8 mouse cellular contexts compared by ENCODE assay signal in the genomic region with DNA sequence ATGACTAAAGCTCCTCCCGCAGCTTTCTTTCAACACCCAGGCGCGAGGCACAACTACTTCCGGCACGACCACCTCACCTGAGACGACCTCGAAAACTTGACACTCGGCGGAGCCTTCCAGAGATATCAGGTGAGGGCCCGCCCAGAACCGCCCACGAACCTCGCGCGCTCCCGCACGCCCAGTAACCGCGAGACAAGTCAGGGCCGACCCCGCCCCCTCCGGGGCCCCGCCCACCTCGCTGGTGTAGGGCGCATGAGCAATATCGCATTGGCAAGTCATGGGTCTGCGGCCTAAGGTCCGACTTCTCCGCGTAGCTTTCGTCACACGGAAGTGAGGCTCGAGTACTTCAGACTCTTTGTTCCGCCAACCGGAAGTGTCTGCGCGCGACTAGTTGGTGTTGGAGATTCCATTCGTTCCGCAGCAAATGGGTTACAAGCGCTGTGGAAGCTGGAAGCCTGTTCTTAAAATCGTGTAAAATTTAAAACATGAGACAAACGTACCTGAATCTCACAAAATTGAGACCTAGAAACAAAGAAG. TPM values are rescaled to one million over a fixed set of nuclear protein-coding genes. Genes with fewer than 3 reads are reported as not detected.
DNase-seq lines count a peak whose midpoint lies in the region; ATAC-seq and TF ChIP-seq lines count a peak whose summit lies in the region.

No protein-coding gene starts in this region.

- H3K27ac ChIP-seq in embryonic facial prominence, embryonic 14.5 days (replicated peaks; ENCODE audit: low read depth, low read length) = peak overlapping the region; percentile 89
- H3K27ac ChIP-seq in heart, adult 2 months = peak overlapping the region; percentile 92
- H3K27ac ChIP-seq in limb, embryonic 13.5 days = peak overlapping the region; percentile 80
- peak overlapping the region; percentile 83 for H3K27ac ChIP-seq in midbrain, embryonic 16.5 days (ENCODE audit: low read length)

- peak; percentile 98 for DNase-seq in 3T3-L1 (ENCODE audit: low read depth, low spot score)
- DNase-seq in adrenal gland, postnatal 4 days (ENCODE audit: low spot score in 2 of 2) = peak; percentile 99
- peak; percentile 100 for DNase-seq in embryonic facial prominence, embryonic 14.5 days (ENCODE audit: low spot score)
- peak; percentile 99 for DNase-seq in heart, adult 2 months
- DNase-seq in kidney, adult 8-10 months = peak; percentile 100
- peak; percentile 99 to 100 for DNase-seq in spleen, postnatal 10 days (ENCODE audit: low spot score in 2 of 2)

- under 1% methylated on average over 42 of the region's 43 CpGs for WGBS in embryonic facial prominence, embryonic 14.5 days
- WGBS in heart, adult 2 months = under 1% methylated on average over 43 of the region's 43 CpGs
- under 1% methylated on average over 43 of the region's 43 CpGs for WGBS in limb, embryonic 13.5 days
- WGBS in midbrain, embryonic 16.5 days = under 1% methylated on average over 43 of the region's 43 CpGs

- peaks cover 13% of the 10 kb centered on the region for H3K36me3 ChIP-seq in embryonic facial prominence, embryonic 14.5 days (ENCODE audit: control insufficient read depth, insufficient read depth, low read length)
- H3K36me3 ChIP-seq in heart, adult 2 months (ENCODE audit: control insufficient read depth, insufficient read depth, low read length) = no peaks in the 10 kb centered on the region; the same call in none of the 2 replicates
- peaks cover 16% of the 10 kb centered on the region for H3K36me3 ChIP-seq in limb, embryonic 13.5 days
- 0 out of 2 replicates have a peak, but pooled peaks cover 6% of the 10 kb centered on the region for H3K36me3 ChIP-seq in midbrain, embryonic 16.5 days (ENCODE audit: control insufficient read depth, insufficient read depth, low read length)

- TF ChIP-seq CTCF in heart, adult 2 months (IDR thresholded peaks at IDR 0.05) = no peak

- H3K9ac ChIP-seq in embryonic facial prominence, embryonic 14.5 days (ENCODE audit: low read depth, low read length) = peak overlapping the region; percentile 73
- H3K9ac ChIP-seq in heart, adult 2 months (ENCODE audit: low read depth, low read length) = peak overlapping the region; percentile 49
- peak overlapping the region; percentile 77 for H3K9ac ChIP-seq in limb, embryonic 13.5 days
- peak overlapping the region; percentile 66 for H3K9ac ChIP-seq in midbrain, embryonic 16.5 days (ENCODE audit: low read depth, low read length)

- peak; percentile 99 for ATAC-seq in embryonic facial prominence, embryonic 14.5 days (ENCODE audit: low read depth)
- ATAC-seq in limb, embryonic 13.5 days (ENCODE audit: low FRiP score, low read depth) = peak; percentile 99
- ATAC-seq in midbrain, embryonic 16.5 days = peak; percentile 99

- TF ChIP-seq POLR2A in heart, adult 2 months (IDR thresholded peaks at IDR 0.05; ENCODE audit: insufficient read depth, low read depth, low read length) = peak; percentile 78

- peak overlapping the region; percentile 59 for H3K4me2 ChIP-seq in embryonic facial prominence, embryonic 14.5 days (ENCODE audit: low read depth, low read length)
- peak overlapping the region; percentile 72 for H3K4me2 ChIP-seq in limb, embryonic 13.5 days (replicated peaks)
- peak overlapping the region; percentile 80 for H3K4me2 ChIP-seq in midbrain, embryonic 16.5 days (ENCODE audit: low read length)

- H3K4me1 ChIP-seq in embryonic facial prominence, embryonic 14.5 days (ENCODE audit: control insufficient read depth, insufficient read depth, low read length) = peaks cover 7% of the 10 kb centered on the region; the same call in 1 of the 2 replicates
- H3K4me1 ChIP-seq in heart, adult 2 months (ENCODE audit: control insufficient read depth, insufficient read depth, low read length) = peaks cover 1% of the 10 kb centered on the region; the same call in 1 of the 2 replicates
- peaks cover 10% of the 10 kb centered on the region for H3K4me1 ChIP-seq in limb, embryonic 13.5 days
- H3K4me1 ChIP-seq in midbrain, embryonic 16.5 days (ENCODE audit: control insufficient read depth, insufficient read depth, low read length) = peaks cover 21% of the 10 kb centered on the region

- peak overlapping the region; percentile 52 for H3K4me3 ChIP-seq in embryonic facial prominence, embryonic 14.5 days (ENCODE audit: low read depth, low read length)
- H3K4me3 ChIP-seq in heart, adult 2 months = peak overlapping the region; percentile 68
- H3K4me3 ChIP-seq in limb, embryonic 13.5 days = peak overlapping the region; percentile 63
- peak overlapping the region; percentile 51 for H3K4me3 ChIP-seq in midbrain, embryonic 16.5 days (ENCODE audit: low read depth, low read length)

- peak; percentile 89 for TF ChIP-seq EP300 in heart, adult 2 months (IDR thresholded peaks at IDR 0.05; ENCODE audit: insufficient read depth, low read depth, low read length)

- no peaks in the 10 kb centered on the region for H3K27me3 ChIP-seq in embryonic facial prominence, embryonic 14.5 days (replicated peaks; ENCODE audit: control insufficient read depth, insufficient read depth, low read length)
- H3K27me3 ChIP-seq in heart, adult 2 months (ENCODE audit: control insufficient read depth, insufficient read depth, low read length) = no peaks in the 10 kb centered on the region
- no peaks in the 10 kb centered on the region; the same call in 1 of the 2 replicates for H3K27me3 ChIP-seq in limb, embryonic 13.5 days
- no peaks in the 10 kb centered on the region for H3K27me3 ChIP-seq in midbrain, embryonic 16.5 days (ENCODE audit: control insufficient read depth, insufficient read depth, low read depth, low read length)

- H3K9me3 ChIP-seq in embryonic facial prominence, embryonic 14.5 days (ENCODE audit: control insufficient read depth, low read length) = no peaks in the 10 kb centered on the region
- no peaks in the 10 kb centered on the region for H3K9me3 ChIP-seq in limb, embryonic 13.5 days
- H3K9me3 ChIP-seq in midbrain, embryonic 16.5 days (replicated peaks; ENCODE audit: control insufficient read depth, low read length, poor library complexity, severe bottlenecking) = no peaks in the 10 kb centered on the region

- intact Hi-C loops in heart, adult 2 months (cut with DNase I) = loop anchor here (2.0 kb wide), 1 partner anchor 33 kb away; the partner anchor contains the start of gene Ipo7

- no peaks in the 10 kb centered on the region for H3K79me2 ChIP-seq in heart, adult 2 months (replicated peaks; ENCODE audit: control insufficient read depth, insufficient read depth, low read length)

RNA-seq across cellular contexts. Expression of gene Tmem41b, which starts 0.5 kb away (rescaled TPM):
- total RNA-seq in adrenal gland, postnatal 4 days (2021) = 10 to 100 TPM; 43.4 to 49.2 TPM
- 67.6 and 70.6 TPM in 2 replicates for polyA plus RNA-seq in embryonic facial prominence, embryonic 14.5 days (2014; fragmentation: Nextera tagmentation; extraction: Ambion mirVana)
- total RNA-seq in heart, adult 2 months (2021) = 10 to 100 TPM; 51.1 to 55.6 TPM
- 22.2 and 40.3 TPM in 2 replicates for polyA plus RNA-seq in heart, adult 2 months (2012; rRNA removed)
- polyA plus RNA-seq in limb, embryonic 13.5 days (2015; fragmentation: Nextera tagmentation; extraction: Ambion mirVana) = 74.0 and 75.1 TPM in 2 replicates
- 63.7 and 67.2 TPM in 2 replicates for polyA plus RNA-seq in midbrain, embryonic 16.5 days (2015; fragmentation: Nextera tagmentation; extraction: Ambion mirVana)

RNA-seq across cellular contexts. Expression of gene Dennd5a, which starts 25.9 kb away (rescaled TPM):
- total RNA-seq in adrenal gland, postnatal 4 days (2021) = 100 to 1,000 TPM; 150 to 154 TPM
- polyA plus RNA-seq in embryonic facial prominence, embryonic 14.5 days (2014; fragmentation: Nextera tagmentation; extraction: Ambion mirVana) = 53.3 and 58.3 TPM in 2 replicates
- total RNA-seq in heart, adult 2 months (2021) = 100 to 1,000 TPM; 106 to 136 TPM
- 106 and 165 TPM in 2 replicates for polyA plus RNA-seq in heart, adult 2 months (2012; rRNA removed)
- 42.4 and 42.7 TPM in 2 replicates for polyA plus RNA-seq in limb, embryonic 13.5 days (2015; fragmentation: Nextera tagmentation; extraction: Ambion mirVana)
- 38.5 and 40.2 TPM in 2 replicates for polyA plus RNA-seq in midbrain, embryonic 16.5 days (2015; fragmentation: Nextera tagmentation; extraction: Ambion mirVana)

RNA-seq across cellular contexts. Expression of gene Ipo7, which starts 31.9 kb away (rescaled TPM):
- 10 to 100 TPM; 70.4 to 73.8 TPM for total RNA-seq in adrenal gland, postnatal 4 days (2021)
- polyA plus RNA-seq in embryonic facial prominence, embryonic 14.5 days (2014; fragmentation: Nextera tagmentation; extraction: Ambion mirVana) = 20.7 and 22.9 TPM in 2 replicates
- total RNA-seq in heart, adult 2 months (2021) = 10 to 100 TPM; 85.0 to 99.4 TPM
- 19.7 and 41.8 TPM in 2 replicates for polyA plus RNA-seq in heart, adult 2 months (2012; rRNA removed)
- 38.6 and 45.5 TPM in 2 replicates for polyA plus RNA-seq in limb, embryonic 13.5 days (2015; fragmentation: Nextera tagmentation; extraction: Ambion mirVana)
- 48.6 and 50.6 TPM in 2 replicates for polyA plus RNA-seq in midbrain, embryonic 16.5 days (2015; fragmentation: Nextera tagmentation; extraction: Ambion mirVana)

Comparison
In these comparisons a context has a peak if more than half of its experiments do, and no peak if none do; other contexts are left out.
1. Peak in every context shown above with its lines: DNase-seq, ATAC-seq, H3K4me3 ChIP-seq and H3K27ac ChIP-seq.